Mouse (Mus musculus): Measurements from ENCODE around the gene Secisbp2l. TPM values are rescaled to one million over a fixed set of nuclear protein-coding genes. Genes with fewer than 3 reads are reported as not detected.
A peak's percentile ranks its signal among the peaks of the same experiment; 100 is the strongest.

Secisbp2l gene
- total and polyA plus RNA-seq, 2 experiments from 2014 or later, result 10.5 to 44.3 TPM

GRCm38 (mm10) chr2:125724546-125725114, 58.0 kb downstream of the Secisbp2l start:
- Histone ChIP-seq H3K9ac (replicated peaks; ENCODE audit: low read depth, low read length) (peak overlapping the region; percentile 15; the same call in 1 of the 2 replicates), H3K36me3 (replicated peaks; ENCODE audit: control insufficient read depth, insufficient read depth, low read length) (no peaks in the 10 kb centered on the region), H3K4me2 (ENCODE audit: low read depth, low read length) (peak overlapping the region; percentile 91), H3K27ac (ENCODE audit: low read depth) (no peak overlapping the region), H3K4me1 (ENCODE audit: control insufficient read depth, insufficient read depth) (peaks cover 6% of the 10 kb centered on the region; the same call in 1 of the 2 replicates), H3K9me3 (replicated peaks; ENCODE audit: control insufficient read depth, low read length) (no peaks in the 10 kb centered on the region), H3K27me3 (ENCODE audit: control insufficient read depth, insufficient read depth, low read length) (peaks cover 40% of the 10 kb centered on the region), H3K4me3 (ENCODE audit: low read depth, low read length) (peak overlapping the region; percentile 51)
- ATAC-seq (ENCODE audit: insufficient read depth, low read depth) (no peak), DNase-seq (ENCODE audit: low spot score) (peak; percentile 16)
- 3% methylated on average over 16 of the region's 16 CpGs for WGBS
- no peak for TF ChIP-seq EP300 (IDR thresholded peaks at IDR 0.05; ENCODE audit: low read depth)
- TF ChIP-seq CTCF (IDR thresholded peaks at IDR 0.05; ENCODE audit: low read depth), result no peak

GRCm38 (mm10) chr2:125724086-125724430, 58.6 kb downstream of the Secisbp2l start, which contains the start of gene Shc4:
Gene Shc4, minus strand, starts transcription at chr2:125724148.
- ATAC-seq (ENCODE audit: insufficient read depth, low read depth) (peak; percentile 59; the same call in 1 of the 2 replicates), DNase-seq (ENCODE audit: low spot score) (peak; percentile 56)
- peaks cover 40% of the 10 kb centered on the region for H3K27me3 ChIP-seq (ENCODE audit: control insufficient read depth, insufficient read depth, low read length)

GRCm38 (mm10) chr2:125723408-125724085, 59.1 kb downstream of the Secisbp2l start:
- Histone ChIP-seq H3K4me3 (ENCODE audit: low read depth, low read length) (peak overlapping the region; percentile 51), H3K9ac (replicated peaks; ENCODE audit: low read depth, low read length) (peak overlapping the region; percentile 15), H3K4me2 (ENCODE audit: low read depth, low read length) (peak overlapping the region; percentile 91), H3K27ac (ENCODE audit: low read depth) (no peak overlapping the region), H3K27me3 (ENCODE audit: control insufficient read depth, insufficient read depth, low read length) (peaks cover 40% of the 10 kb centered on the region), H3K4me1 (ENCODE audit: control insufficient read depth, insufficient read depth) (peaks cover 6% of the 10 kb centered on the region; the same call in 1 of the 2 replicates), H3K36me3 (replicated peaks; ENCODE audit: control insufficient read depth, insufficient read depth, low read length) (no peaks in the 10 kb centered on the region), H3K9me3 (replicated peaks; ENCODE audit: control insufficient read depth, low read length) (no peaks in the 10 kb centered on the region)
- ATAC-seq (ENCODE audit: insufficient read depth, low read depth) (peak; percentile 49; the same call in 1 of the 2 replicates), DNase-seq (ENCODE audit: low spot score) (peak; percentile 34)
- under 1% methylated on average over 34 of the region's 34 CpGs for whole genome bisulfite sequencing
- no peak for TF ChIP-seq EP300 (IDR thresholded peaks at IDR 0.05; ENCODE audit: low read depth)
- TF ChIP-seq CTCF (IDR thresholded peaks at IDR 0.05; ENCODE audit: low read depth), result peak; percentile 31; the same call in 1 of the 2 replicates

More at GRCm38 (mm10) chr2:125724086-125724430, 58.6 kb downstream of the Secisbp2l start, which contains the start of gene Shc4:
- H3K36me3 ChIP-seq (replicated peaks; ENCODE audit: control insufficient read depth, insufficient read depth, low read length), result no peaks in the 10 kb centered on the region
- peak within 1 kb of the TSS; percentile 15 for H3K9ac ChIP-seq (replicated peaks; ENCODE audit: low read depth, low read length)
- H3K9me3 ChIP-seq (replicated peaks; ENCODE audit: control insufficient read depth, low read length), result no peaks in the 10 kb centered on the region
- H3K27ac ChIP-seq (ENCODE audit: low read depth), result no peak within 1 kb of the TSS
- peak within 1 kb of the TSS; percentile 91 for H3K4me2 ChIP-seq (ENCODE audit: low read depth, low read length)
- under 1% methylated on average over 15 of the region's 15 CpGs for WGBS
- peaks cover 6% of the 10 kb centered on the region; the same call in 1 of the 2 replicates for H3K4me1 ChIP-seq (ENCODE audit: control insufficient read depth, insufficient read depth)
- H3K4me3 ChIP-seq (ENCODE audit: low read depth, low read length), result peak within 1 kb of the TSS; percentile 51
- TF ChIP-seq CTCF (IDR thresholded peaks at IDR 0.05; ENCODE audit: low read depth) (no peak), EP300 (IDR thresholded peaks at IDR 0.05; ENCODE audit: low read depth) (no peak)

GRCm38 (mm10) chr2:125723086-125723407, 59.6 kb downstream of the Secisbp2l start:
- WGBS, result 5% methylated on average over 18 of the region's 18 CpGs
- Histone ChIP-seq H3K9me3 (replicated peaks; ENCODE audit: control insufficient read depth, low read length) (no peaks in the 10 kb centered on the region), H3K9ac (replicated peaks; ENCODE audit: low read depth, low read length) (no peak overlapping the region; the same call in 1 of the 2 replicates), H3K27ac (ENCODE audit: low read depth) (no peak overlapping the region), H3K36me3 (replicated peaks; ENCODE audit: control insufficient read depth, insufficient read depth, low read length) (no peaks in the 10 kb centered on the region), H3K4me2 (ENCODE audit: low read depth, low read length) (peak overlapping the region; percentile 91), H3K27me3 (ENCODE audit: control insufficient read depth, insufficient read depth, low read length) (peaks cover 40% of the 10 kb centered on the region), H3K4me1 (ENCODE audit: control insufficient read depth, insufficient read depth) (peaks cover 6% of the 10 kb centered on the region; the same call in 1 of the 2 replicates), H3K4me3 (ENCODE audit: low read depth, low read length) (peak overlapping the region; percentile 51)
- ATAC-seq (ENCODE audit: insufficient read depth, low read depth) (no peak), DNase-seq (ENCODE audit: low spot score) (no peak)
- TF ChIP-seq EP300 (IDR thresholded peaks at IDR 0.05; ENCODE audit: low read depth), result no peak
- TF ChIP-seq CTCF (IDR thresholded peaks at IDR 0.05; ENCODE audit: low read depth), result no peak

- TF ChIP-seq EP300 (IDR thresholded peaks at IDR 0.05; ENCODE audit: low read depth) (no peak), CTCF (IDR thresholded peaks at IDR 0.05; ENCODE audit: low read depth) (no peak)
- Histone ChIP-seq H3K9me3 (replicated peaks; ENCODE audit: control insufficient read depth, low read length) (no peaks in the 10 kb centered on the region), H3K9ac (replicated peaks; ENCODE audit: low read depth, low read length) (no peak overlapping the region), H3K4me2 (ENCODE audit: low read depth, low read length) (no peak overlapping the region), H3K4me1 (ENCODE audit: control insufficient read depth, insufficient read depth) (no peaks in the 10 kb centered on the region), H3K36me3 (replicated peaks; ENCODE audit: control insufficient read depth, insufficient read depth, low read length) (no peaks in the 10 kb centered on the region), H3K27me3 (ENCODE audit: control insufficient read depth, insufficient read depth, low read length) (peaks cover 12% of the 10 kb centered on the region), H3K27ac (ENCODE audit: low read depth) (no peak overlapping the region), H3K4me3 (ENCODE audit: low read depth, low read length) (no peak overlapping the region)
- WGBS, result 72% methylated on average over 8 of the region's 8 CpGs
- DNase-seq (ENCODE audit: low spot score), result no peak
- ATAC-seq (ENCODE audit: insufficient read depth, low read depth), result no peak
These were observed 66.1 kb downstream of the Secisbp2l start for GRCm38 (mm10) chr2:125716599-125716998.

Measured in heart, postnatal 0 days (tissue).